Mouse (Mus musculus): ENCODE measurements at regions not wholly inside any gene's neighbourhood (a gene's known extent, or its start where the extent isn't known, plus 50 kb on each side); places are given as distances from the start of the nearest gene placed in this dataset.
A peak's percentile ranks its signal among the peaks of the same experiment; 100 is the strongest.

DNA sequence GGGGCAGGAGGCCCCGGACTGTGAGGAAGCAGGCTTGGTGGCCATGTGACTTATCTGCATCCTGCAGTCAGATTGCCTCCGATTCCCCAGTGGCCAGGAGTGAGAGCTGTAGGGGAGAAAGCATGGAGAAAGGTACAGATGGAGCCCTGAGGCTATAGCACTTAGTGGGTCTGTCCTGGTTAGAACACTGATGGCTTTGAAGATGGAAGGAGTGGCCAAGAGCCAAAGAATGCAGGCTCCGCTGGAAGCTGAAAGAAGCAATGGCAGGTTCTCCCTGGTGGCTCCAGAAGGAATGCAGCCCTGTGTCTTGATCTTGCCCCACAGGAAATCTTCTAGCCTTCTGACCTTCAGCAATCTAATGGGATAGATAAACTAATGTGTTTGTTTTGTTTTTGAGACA, 926.3 kb downstream of the 4930447A16Rik start:
- DNase-seq (ENCODE audit: low spot score in 2 of 2) = no peak

DNA sequence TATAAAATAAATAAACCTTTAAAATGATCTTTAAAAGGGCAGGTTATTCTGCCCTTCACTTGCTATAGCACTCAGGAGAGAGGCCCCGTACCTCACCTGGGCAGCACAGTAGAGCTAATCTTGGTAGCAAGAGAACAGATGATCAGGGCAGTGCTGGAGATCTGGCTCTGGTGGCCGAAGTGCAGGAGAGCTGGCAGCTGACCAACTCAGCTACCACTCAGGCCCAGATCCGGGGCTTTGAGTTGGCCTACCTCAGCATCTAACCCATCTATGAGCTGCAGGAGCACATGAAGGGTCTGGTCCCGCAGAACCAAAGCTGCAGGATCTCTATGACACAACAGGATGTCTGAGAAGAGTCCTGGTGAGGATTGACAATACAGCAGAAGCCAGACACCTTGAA, 928.0 kb downstream of the 4930447A16Rik start:
- DNase-seq (ENCODE audit: low spot score in 2 of 2) = no peak

DNA sequence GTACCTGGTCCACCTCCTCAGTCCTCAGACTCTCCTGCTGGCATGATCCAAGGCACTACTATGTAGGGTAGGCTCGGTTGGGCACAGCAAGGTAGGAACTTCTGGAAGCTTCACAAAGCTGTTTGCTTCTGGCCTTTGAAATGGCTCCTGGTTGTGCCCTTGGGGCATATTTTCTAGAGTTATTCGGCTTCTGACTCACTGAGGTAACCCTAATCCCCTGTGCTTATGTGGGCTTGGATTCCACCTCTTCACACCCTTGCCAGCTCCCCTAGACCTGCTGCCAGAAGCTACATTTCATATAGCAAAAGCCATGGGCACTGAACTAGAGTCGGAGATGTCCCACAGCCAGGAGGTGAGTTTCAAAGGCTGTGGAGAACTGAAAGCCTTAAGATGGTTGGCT, 933.7 kb downstream of the 4930447A16Rik start:
- no peak for DNase-seq (ENCODE audit: low spot score in 2 of 2)

DNA sequence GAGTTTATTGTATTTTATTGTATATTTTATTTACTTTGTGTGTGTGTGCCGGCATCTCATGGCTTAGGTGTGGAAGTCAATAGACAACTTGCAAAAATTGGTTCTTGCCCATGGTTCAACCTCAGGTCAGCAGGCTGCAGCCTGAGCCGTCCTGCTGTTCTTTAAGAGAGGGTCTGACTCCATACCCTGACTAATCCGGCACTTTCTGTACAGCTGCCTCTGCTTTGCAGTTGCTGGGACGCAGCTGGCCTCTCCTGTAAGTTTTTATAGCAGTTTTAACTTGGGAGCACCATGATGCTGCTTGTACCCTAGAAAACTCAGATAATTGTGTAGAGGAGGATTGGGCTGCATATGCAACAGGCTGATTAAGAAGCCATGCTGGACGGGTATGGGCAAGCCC, 938.2 kb downstream of the 4930447A16Rik start:
- DNase-seq (ENCODE audit: low spot score in 2 of 2) = no peak

DNA sequence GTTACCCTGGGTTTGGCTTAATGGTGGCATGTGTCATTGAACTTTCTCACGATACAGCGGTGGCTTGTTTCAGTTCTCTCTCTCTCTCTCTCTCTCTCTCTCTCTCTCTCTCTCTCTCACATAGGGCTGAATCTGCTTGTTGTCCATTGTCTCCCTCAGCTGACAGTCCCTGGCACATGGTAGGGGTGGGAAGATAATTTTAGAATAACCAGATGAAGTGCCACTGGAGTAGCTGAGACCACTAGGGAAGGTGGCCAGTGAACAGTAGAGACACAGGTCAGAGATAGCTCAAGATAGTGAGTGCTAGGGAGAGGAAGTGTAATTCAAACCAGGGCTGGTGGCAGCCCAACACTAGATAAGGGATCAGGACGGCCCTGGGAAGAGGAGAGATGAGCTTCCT, 938.7 kb downstream of the 4930447A16Rik start:
- no peak for DNase-seq (ENCODE audit: low spot score in 2 of 2)

DNA sequence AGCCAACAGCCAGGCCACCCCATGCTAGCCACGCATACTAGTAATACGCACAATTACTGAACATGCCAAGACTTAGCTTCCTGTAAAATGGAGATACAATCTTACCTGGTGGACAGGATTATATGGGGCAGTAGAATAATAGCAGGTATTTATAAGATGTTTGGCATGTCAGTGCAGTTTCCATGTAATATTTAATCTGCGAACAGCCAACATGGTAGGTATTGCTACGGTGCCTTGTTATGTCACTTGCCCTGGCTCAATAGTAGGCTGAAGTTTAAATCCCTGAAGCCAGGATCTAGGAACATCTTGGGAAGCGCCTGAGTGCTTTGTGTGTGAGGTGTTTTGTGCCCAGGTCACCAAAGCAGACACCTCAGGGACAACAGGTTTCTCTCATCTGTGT, 942.3 kb downstream of the 4930447A16Rik start:
- DNase-seq (ENCODE audit: low spot score in 2 of 2) = no peak

DNA sequence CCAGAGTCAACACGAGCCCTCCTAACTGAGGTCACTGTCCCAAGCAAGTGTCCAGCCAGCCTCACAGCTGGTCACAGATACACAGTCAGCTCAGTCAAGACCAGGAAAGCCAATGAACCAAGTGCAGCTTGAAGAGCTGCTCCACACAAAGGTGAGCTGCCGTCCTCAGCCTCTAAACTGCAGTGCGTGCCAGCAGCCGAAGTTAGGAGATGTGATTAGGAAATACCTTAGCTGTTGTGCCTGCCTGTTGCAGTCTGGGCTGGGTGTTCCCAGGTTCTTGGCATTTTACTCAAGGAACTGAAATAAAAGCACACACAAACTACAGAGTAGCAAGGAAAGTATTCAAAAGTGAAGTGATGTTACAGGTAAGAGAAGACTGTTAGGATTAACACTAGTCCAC, 942.9 kb downstream of the 4930447A16Rik start:
- DNase-seq (ENCODE audit: low spot score in 2 of 2) = no peak

DNA sequence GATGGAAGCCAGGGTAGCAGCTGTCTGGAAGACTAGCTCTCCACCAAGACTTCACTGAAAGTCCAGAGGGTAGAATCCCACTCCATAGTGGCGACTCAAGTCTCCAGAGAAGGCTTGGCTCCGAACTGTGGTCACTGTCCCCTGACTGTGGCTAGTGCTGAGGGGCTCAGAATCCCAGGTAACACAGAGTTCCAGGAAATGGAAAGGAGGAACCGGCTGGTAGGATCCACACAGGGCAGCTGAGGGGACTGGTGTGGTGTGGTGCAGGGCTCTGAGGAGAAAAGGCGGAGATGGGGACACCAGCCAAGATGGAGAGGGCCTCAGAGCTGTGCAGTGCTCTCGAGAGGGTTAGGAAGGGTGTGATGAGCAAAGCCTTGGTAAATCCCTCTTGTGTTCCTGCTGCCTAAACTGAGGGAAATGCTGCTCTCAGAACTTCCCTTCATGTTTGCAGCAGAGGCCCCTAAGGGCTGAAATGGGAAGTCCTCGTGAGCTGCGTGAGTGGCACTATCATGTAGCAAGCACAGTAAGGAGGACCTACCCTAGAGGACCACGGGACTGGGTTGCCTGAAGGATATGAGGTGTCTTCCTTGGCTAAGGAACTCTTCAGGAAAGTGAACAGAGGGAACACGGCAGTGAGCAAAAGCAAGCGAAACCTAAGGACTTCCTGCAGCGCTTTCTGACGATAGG, 946.2 kb downstream of the 4930447A16Rik start:
- DNase-seq (ENCODE audit: low spot score in 2 of 2) = no peak

DNA sequence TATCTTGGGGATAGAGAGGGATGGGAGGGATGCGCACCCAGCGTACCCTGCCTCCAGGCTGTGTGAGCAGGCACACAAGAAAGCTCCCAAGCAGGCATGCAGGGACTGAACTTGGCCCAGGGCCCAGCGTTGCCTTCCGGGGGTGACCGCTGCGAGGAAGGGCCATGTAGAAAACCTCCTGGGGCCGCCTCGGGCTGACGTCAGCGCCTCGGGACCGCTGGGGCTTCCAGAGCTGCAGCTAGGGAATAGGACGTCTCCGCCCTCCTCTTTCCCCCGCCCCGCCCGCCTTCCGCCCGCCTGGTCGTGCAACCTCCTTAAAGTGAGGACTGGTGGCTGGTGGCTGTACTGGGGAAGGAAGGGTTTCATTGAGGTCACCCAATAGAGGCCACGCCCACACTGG, 948.4 kb downstream of the 4930447A16Rik start:
- peak in 1 of 2 experiments; percentile 47 for DNase-seq (ENCODE audit: low spot score in 2 of 2)

DNA sequence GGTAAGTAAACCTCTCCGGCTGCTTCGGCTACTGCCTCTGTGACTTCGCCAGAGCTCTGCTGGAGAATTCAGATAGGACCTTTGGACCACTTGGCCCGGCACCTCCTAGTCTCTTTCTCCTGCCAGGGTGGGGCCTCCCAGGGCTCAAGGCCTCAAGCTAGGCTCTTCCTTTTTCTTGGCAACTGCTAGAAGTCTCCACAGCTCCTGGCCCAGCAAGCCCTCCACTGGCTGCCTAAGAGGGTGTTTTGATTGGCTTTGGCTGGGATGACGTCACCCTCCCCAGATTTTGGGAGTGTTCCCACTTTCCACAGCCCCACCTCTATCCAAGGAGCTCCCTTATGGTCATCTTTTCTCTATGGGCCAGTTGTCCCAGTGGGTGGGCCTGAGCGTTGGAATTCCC, 949.4 kb downstream of the 4930447A16Rik start:
- no peak for DNase-seq (ENCODE audit: low spot score in 2 of 2)

DNA sequence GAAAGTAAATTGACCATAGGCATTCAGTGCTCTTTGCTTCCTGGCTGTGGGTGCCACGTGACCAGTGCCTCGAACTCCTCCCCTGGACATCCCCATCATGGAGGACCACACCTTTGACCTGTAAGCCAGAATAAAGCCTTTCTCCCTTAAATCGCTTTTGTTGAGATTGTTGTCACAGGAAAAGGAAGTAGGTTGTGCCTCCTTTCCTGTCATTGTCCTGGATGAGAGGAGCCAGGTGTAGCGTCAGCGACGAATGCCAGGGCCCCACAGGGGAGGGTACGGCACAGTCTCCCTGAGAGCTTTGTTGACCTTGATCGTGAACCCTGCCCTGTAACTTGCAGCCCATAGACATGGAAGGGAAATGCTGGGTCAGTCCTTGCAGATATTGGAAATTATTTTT, 952.8 kb downstream of the 4930447A16Rik start:
- DNase-seq (ENCODE audit: low spot score in 2 of 2) = no peak

DNA sequence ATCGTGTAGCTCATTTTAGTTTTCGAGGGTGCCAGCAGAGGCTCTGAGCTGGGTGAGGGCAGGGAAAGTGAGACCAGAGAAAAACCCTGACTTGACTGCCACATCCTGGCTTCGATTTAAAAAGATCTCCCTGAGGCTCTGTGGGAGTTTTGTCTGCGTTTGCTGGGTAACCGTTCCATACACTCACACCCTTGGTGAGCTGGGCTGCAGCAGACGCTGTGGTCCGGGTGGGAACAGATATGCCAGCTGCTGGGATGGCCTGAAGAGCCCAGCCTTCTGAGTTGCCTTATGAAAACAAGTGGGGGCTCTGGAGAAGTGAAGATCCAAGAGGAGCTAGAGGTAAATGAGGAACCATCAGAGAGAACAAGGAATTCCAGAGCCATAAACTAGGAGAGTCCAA, 962.3 kb downstream of the 4930447A16Rik start:
- no peak for DNase-seq (ENCODE audit: low spot score in 2 of 2)

DNA sequence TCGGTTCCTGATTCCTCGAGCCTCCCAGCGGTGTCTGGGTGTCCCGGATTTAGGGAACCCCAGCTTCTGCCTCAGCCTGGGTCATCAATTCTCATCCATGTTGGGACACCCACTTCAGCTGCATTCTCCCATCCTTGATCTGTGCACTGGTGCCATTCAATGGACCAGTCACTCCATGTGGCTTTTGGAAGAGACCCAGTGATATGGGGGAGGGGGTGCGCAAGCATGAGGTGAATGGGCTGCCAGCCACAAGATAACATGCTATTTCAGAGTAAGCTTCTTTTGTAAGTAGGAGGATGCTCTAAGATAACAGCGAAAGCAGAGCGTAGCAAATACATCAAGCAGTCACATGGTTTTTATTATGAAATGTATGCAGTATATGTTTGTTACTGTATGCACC, 963.1 kb downstream of the 4930447A16Rik start:
- no peak for DNase-seq (ENCODE audit: low spot score in 2 of 2)

DNA sequence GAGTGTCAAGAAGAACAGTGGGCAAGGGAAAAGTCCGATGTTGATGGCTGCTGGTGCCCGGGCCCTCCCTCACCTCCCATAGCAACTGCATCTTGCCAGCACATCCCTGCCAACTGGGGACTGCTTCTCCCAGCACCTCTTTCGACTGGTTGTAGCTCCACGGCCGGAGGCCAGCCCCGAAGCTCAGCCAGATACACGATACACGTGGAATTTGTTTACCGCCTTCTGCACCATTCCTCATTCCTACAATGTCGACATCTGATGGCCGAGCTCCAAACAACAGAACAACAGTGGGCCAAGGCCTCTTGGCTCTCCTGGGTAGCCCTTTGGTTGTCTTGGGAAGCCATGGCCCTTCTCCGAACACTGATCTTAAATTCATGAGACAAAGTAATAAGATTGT, 965.1 kb downstream of the 4930447A16Rik start:
- no peak for DNase-seq (ENCODE audit: low spot score in 2 of 2)

DNA sequence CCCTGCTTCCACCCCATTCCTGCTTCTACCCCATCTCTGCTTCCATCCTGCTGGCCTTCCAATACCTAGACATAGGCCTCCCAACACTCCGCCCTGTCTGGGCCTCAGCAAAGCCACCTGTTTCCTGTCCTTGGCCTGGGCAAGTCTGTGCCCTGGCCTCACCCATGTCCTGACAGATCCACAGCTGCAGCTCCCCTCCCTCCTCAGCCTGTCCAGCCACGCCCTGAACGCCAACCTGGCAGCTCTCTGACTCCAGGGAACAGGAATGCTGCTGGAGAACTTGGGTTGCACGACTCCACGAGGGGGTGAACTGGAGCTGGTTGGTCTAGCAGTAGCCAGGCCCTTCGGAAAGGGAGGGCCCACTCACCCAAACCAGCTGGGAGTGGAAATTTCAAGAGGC, 966.1 kb downstream of the 4930447A16Rik start:
- no peak for DNase-seq (ENCODE audit: low spot score in 2 of 2)

DNA sequence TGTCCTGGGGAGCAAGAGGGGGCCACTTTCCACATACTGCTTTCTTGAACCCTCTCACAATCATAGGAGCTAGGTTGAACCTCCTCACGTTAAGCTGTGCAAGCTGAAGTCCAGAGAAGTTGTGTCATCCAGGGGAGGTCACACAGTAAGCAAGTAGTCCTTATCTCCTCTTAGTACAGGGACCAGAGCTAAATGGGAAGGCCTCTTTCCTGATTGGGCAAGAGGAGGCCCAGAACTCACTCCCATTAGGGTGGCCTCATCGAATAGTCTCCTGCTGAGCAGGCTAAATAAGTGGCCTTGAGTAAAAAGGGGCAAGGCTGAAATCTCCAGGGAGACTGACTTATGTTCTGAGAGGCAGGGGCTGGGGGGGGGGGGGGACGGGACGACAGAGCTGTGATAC, 966.5 kb downstream of the 4930447A16Rik start:
- DNase-seq (ENCODE audit: low spot score in 2 of 2) = no peak

DNA sequence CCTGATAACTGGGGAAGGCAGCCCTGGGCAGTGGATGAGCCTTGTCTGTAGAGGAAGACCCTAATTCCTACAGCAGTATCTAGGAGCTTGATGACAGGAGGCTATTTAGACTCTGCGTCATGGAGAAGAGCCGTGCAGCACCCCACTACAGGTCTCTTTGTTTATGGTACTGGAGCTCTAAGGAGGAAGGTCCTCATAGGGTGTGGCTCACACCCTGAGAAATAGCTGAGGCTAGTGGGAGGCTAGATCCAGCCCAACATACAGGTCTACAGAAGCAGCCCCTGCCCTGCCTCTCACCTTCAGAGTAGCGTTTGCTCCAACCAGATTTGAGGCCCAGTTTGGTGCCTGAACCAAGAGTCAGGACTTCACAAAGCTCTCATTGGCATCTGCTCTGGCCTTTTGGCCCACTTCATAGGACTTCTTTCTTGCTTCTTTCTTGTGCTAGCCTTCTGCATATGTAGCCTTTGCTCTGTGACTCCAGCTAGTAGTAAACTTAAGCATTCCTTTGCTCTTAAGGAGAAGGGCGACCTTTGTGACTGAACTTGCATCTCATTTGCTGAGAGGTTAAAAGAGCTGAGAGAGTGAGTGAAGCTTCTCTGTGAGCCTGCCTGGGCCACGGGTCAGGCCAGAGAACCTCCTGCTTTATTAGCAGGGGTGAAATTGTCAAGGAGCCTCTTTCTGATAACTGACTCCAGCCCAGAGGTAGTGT, 967.2 kb downstream of the 4930447A16Rik start:
- DNase-seq (ENCODE audit: low spot score in 2 of 2) = no peak

DNA sequence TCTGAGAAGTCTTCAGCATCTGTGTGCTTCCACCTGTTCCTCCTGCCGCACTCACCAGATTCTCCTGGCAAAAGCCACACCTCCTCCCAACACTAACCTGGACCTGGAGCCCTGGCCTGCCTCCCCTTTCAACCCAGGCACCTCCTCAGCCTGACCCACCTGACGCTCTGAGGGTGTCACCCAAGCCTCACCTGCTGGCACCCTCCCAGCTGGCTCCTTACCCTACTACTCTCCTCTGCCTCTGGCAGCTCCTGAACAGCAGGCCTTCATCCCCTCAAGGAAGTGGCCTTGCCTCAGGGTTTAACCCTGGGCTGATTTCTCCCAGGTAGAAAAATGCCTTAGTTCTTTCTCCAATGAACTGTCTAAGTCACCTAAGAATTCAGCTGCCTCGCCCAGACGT, 973.5 kb downstream of the 4930447A16Rik start:
- no peak for DNase-seq (ENCODE audit: low spot score in 2 of 2)

DNA sequence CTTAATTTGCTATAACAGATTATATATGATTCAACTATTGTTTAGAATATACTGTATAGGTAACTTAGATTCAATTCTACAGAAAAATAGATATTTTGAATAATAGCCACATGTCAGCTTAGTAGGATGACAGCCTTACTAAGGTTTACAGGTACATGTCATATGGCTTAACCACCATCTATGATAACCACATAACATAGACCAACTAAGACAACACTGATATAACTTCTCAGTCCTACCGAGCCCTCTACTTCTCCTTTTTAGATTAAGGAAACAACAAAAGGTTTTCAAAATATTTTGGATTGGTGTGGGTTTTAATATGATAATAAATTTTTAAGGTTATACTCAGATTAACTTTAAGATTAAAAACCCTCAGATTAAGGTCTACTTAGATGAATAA, 977.4 kb downstream of the 4930447A16Rik start:
- DNase-seq (ENCODE audit: low spot score in 2 of 2) = no peak

DNA sequence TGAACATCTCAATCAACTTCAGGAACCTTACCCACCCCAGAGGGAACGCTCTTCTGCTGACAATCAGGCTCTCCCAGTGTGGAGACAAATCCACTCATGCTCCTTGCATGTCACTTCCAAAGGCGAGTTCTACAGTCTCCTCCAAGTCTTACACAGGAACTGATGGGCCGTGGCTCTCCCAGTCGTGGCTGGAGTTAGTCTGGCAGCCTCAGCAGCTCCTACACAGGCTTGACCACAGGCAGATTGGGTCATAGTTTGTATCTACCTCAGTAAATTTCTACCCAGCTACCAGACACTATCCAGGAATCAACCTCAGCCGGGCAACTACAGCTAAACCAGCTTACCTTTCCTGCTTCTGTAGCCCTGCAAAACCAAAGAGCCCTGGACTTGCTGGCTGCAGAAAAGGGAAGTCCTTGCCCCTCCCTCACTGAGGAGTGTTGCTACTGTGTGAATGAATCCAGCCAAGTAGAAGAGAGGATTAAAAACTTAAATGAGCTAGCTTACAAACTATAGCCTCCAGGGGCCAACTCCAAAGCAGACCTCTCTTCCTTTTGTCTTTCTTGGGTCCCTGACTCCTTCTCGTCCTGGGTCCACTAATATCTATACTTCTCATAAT, 978.5 kb downstream of the 4930447A16Rik start:
- DNase-seq (ENCODE audit: low spot score in 2 of 2) = no peak

DNA sequence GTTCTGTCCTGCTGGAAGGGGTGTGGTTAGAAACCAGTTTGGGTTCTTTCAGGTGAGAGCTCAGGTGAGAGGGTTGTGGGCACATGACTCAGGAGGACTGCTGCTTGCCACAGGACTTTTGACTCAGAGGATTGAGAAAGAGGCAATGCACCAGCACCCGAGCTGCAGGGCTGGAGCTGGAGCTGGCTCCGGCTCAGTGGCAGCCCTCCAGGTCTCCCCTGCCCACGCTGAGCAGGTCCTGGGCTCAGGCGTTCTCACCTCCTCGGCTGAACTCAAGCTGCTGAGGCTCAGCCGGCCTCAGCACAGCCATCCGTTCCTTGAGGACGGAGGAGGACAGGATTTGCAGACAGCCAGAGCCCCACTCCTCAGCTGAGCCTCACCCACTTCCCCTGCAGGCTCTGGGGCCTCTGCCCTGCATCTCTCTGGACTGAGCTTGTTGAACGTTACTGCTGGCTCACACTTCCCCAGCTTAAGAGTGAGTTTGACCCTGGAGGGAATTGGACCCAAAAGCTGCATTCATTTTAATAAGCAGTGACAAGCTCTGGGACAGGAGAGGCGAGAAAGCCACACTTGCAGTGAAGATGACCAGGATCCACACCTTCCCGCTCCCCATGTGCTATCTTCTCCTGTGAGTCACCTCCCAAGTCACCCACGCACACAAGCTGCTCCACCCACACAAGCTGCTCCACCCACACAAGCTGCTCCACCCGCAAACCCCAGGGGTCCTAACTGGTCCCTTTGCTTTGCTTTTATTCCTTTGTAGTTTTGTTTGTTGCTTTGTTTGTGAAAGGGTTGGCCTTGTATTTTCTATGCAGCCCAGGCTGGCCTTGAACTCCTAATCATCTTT, 981.0 kb downstream of the 4930447A16Rik start:
- no peak for DNase-seq (ENCODE audit: low spot score in 2 of 2)

DNA sequence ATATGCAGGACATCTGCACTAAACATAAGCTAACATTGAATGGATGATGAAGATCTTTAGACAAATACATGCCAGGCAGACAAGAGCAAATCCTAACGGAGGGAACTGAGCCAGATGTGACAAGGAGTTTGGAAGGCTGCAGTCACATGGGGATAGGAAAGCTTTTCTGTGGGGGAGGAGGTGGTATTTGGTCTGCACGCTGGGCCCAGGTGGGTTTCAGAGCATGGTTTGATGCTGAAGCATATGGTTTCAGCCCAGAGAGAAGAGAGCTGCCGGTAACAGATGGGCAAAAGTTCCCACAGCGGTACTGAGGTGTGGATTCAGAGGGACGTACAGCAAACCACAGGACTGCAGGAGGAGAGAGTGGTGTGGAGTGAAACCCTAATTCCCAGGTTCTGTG, 982.1 kb downstream of the 4930447A16Rik start:
- no peak for DNase-seq (ENCODE audit: low spot score in 2 of 2)

Data from spleen, postnatal 10 days (tissue).